Mouse (Mus musculus) heart, adult 11 months (tissue): ENCODE results near the gene Klhdc2.

ENCODE experiments used
- DNase-seq: peaks from one replicate; pipeline ENCODE4 v3.0.0; 2022

The Klhdc2 gene

GRCm38 (mm10) chr12:69296511-69297410, at the start of gene Klhdc2:
Gene Klhdc2 (plus strand): TSS chr12:69296681.
- peak; percentile 99 for DNase-seq

GRCm38 (mm10) chr12:69249766-69250165, 46.7 kb upstream of the Klhdc2 start:
- peak; percentile 35 for DNase-seq

GRCm38 (mm10) chr12:69250756-69251155, 45.7 kb upstream of the Klhdc2 start:
- no peak for DNase-seq

- peak; percentile 5 for DNase-seq
Observed at GRCm38 (mm10) chr12:69253806-69254205, 42.7 kb upstream of the Klhdc2 start.

- peak; percentile 87 for DNase-seq
Observed at GRCm38 (mm10) chr12:69257836-69258235, 38.6 kb upstream of the Klhdc2 start.

- DNase-seq, result peak; percentile 61
Observed at GRCm38 (mm10) chr12:69262251-69262650, 34.2 kb upstream of the Klhdc2 start.

- DNase-seq, result peak; percentile 74
Observed at GRCm38 (mm10) chr12:69265031-69265430, 31.4 kb upstream of the Klhdc2 start.

GRCm38 (mm10) chr12:69267956-69268632, 28.4 kb upstream of the Klhdc2 start:
- DNase-seq, result peak; percentile 57

GRCm38 (mm10) chr12:69268956-69269355, 27.5 kb upstream of the Klhdc2 start:
- DNase-seq, result peak; percentile 61

- DNase-seq, result peak; percentile 60
Observed at GRCm38 (mm10) chr12:69279931-69280469, 16.5 kb upstream of the Klhdc2 start.

- DNase-seq, result peak; percentile 5
Observed at GRCm38 (mm10) chr12:69280915-69281314, 15.6 kb upstream of the Klhdc2 start.

- DNase-seq, result peak; percentile 62
Observed at GRCm38 (mm10) chr12:69283146-69283545, 13.3 kb upstream of the Klhdc2 start.

GRCm38 (mm10) chr12:69287535-69287934, 8.9 kb upstream of the Klhdc2 start:
- DNase-seq, result no peak

GRCm38 (mm10) chr12:69288699-69289098, 7.8 kb upstream of the Klhdc2 start:
- DNase-seq, result peak; percentile 34

GRCm38 (mm10) chr12:69292401-69292800, 4.1 kb upstream of the Klhdc2 start:
- DNase-seq, result peak; percentile 1

- peak; percentile 78 for DNase-seq
Observed at GRCm38 (mm10) chr12:69293815-69294214, 2.7 kb upstream of the Klhdc2 start.

- peak; percentile 41 for DNase-seq
Observed at GRCm38 (mm10) chr12:69294936-69295335, 1.5 kb upstream of the Klhdc2 start.

GRCm38 (mm10) chr12:69295651-69296050, 830 bp upstream of the Klhdc2 start:
- DNase-seq, result peak; percentile 88

GRCm38 (mm10) chr12:69297411-69298150, 1.1 kb downstream of the Klhdc2 start:
- DNase-seq, result no peak

GRCm38 (mm10) chr12:69298281-69298680, 1.8 kb downstream of the Klhdc2 start:
- DNase-seq, result peak; percentile 84

- peak; percentile 95 for DNase-seq
Observed at GRCm38 (mm10) chr12:69299231-69299630, 2.8 kb downstream of the Klhdc2 start.

GRCm38 (mm10) chr12:69299831-69300230, 3.4 kb downstream of the Klhdc2 start:
- peak; percentile 86 for DNase-seq

GRCm38 (mm10) chr12:69300391-69300790, 3.9 kb downstream of the Klhdc2 start:
- DNase-seq, result peak; percentile 70
